Mouse (Mus musculus) limb, embryonic 11.5 days (tissue): ENCODE measurements at regions not wholly inside any gene's neighbourhood (a gene's known extent, or its start where the extent isn't known, plus 50 kb on each side); places are given as distances from the start of the nearest gene placed in this dataset.

Experiments
- ATAC-seq: fragments of 200-750 bp; cut with Nextera tagmentation; 2 replicates; pipeline ENCODE4 v1.8.0; 2017; ENCODE audit warnings: low read depth; ENCODE audit not compliant: insufficient number of reproducible peaks, low FRiP score, low TSS enrichment
- DNase-seq: peaks from one replicate; pipeline ENCODE4 v3.0.0-alpha.2; 2015; ENCODE audit warnings: low spot score
- H3K27ac ChIP-seq: fragments of 300-500 bp; sonication (generic); replicated peaks from 2 replicates; pipeline ENCODE4 v1.5.1; 2014; ENCODE audit warnings: low read depth, mild to moderate bottlenecking, low read length
- H3K27me3 ChIP-seq: fragments of 300-500 bp; sonication (generic); 2 replicates; pipeline ENCODE4 v1.6.1; 2014; ENCODE audit warnings: mild to moderate bottlenecking, low read length, mixed read lengths; ENCODE audit not compliant: control insufficient read depth, insufficient read depth
- H3K36me3 ChIP-seq: fragments of 300-500 bp; sonication (generic); 2 replicates; pipeline ENCODE4 v1.6.1; 2014; ENCODE audit warnings: mild to moderate bottlenecking, low read length, moderate library complexity, mixed read lengths; ENCODE audit not compliant: control insufficient read depth, insufficient read depth
- H3K4me1 ChIP-seq: fragments of 300-500 bp; sonication (generic); 2 replicates; pipeline ENCODE4 v1.6.1; 2014; ENCODE audit warnings: low read length, mixed read lengths; ENCODE audit not compliant: control insufficient read depth, insufficient read depth
- H3K4me2 ChIP-seq: fragments of 300-500 bp; sonication (generic); 2 replicates; pipeline ENCODE4 v1.6.1; 2014; ENCODE audit warnings: low read depth, mild to moderate bottlenecking, moderate library complexity; ENCODE audit not compliant: severe bottlenecking
- H3K4me3 ChIP-seq: fragments of 300-500 bp; sonication (generic); 2 replicates; pipeline ENCODE4 v1.5.1; 2014; ENCODE audit warnings: low read depth, low read length
- H3K9ac ChIP-seq: fragments of 300-500 bp; sonication (generic); 2 replicates; pipeline ENCODE4 v1.6.1; 2014; ENCODE audit warnings: mild to moderate bottlenecking, low read length
- H3K9me3 ChIP-seq: fragments of 300-500 bp; sonication (generic); 2 replicates; pipeline ENCODE4 v1.6.1; 2016; ENCODE audit warnings: low read length; ENCODE audit not compliant: control insufficient read depth
- WGBS: fragments of 180-500 bp; shearing (Covaris S2); extraction: QIAGEN DNeasy Blood & Tissue Kit; methylation state at CpG from one replicate; pipeline ENCODE4 v1.1.7; 2014; 5-methylcytosine and 5-hydroxymethylcytosine counted together

DNA sequence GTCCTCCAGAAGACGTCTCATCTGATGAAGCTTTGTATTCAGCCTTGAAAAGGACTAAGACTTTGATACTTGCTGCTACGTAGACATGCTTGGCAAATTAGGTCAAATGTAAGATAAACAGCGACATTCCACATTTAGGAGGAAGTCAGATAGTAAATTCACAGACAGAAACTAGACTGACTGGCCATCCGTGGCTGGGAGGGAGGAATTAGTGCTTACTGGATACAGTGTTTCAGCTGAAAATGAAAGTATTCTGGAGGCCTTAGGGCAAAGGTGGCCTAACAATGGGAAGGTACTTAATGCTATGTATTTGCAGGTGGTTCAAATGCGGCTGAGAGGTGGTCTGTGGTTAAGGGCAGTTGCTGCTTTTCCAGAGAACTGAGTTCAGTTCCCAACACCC lies 137.1 kb downstream of the Map3k7 start:
- Histone ChIP-seq H3K9me3 (no peaks in the 10 kb centered on the region), H3K9ac (no peak overlapping the region), H3K27me3 (no peaks in the 10 kb centered on the region), H3K4me1 (no peaks in the 10 kb centered on the region), H3K27ac (no peak overlapping the region), H3K4me3 (no peak overlapping the region), H3K4me2 (no peak overlapping the region), H3K36me3 (no peaks in the 10 kb centered on the region)
- no peak for ATAC-seq
- no peak for DNase-seq
- 74% methylated on average over 5 of the region's 5 CpGs for WGBS

DNA sequence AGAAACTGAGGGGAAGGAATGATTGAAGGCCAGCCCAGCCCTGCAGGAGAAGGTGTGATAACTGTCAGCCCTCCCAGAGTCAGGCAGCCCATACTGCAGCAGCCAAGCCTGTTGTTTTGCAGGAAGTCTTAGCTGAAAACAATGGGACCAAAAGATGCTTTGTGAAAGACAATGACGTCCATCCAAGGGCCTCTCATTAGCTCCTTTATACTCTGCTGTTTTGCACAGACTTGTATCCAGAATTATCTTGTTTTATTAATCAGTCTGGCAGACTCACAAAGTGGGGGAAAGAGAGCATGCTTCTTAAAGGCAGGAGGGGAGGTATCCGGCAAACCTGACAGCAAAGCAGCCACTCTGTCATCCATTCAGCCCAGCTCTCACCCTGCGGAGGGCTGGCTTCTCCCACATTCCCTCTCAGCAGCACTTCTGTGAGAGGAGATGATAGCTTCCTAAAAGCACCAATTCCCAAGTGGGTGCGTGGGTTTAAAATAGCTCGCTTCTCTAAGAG lies 131.9 kb upstream of the Bach2 start:
- no peak overlapping the region for H3K9ac ChIP-seq
- H3K4me2 ChIP-seq = no peak overlapping the region
- H3K4me1 ChIP-seq = no peaks in the 10 kb centered on the region
- H3K36me3 ChIP-seq = no peaks in the 10 kb centered on the region
- H3K9me3 ChIP-seq = no peaks in the 10 kb centered on the region
- WGBS = 18% methylated on average over 5 of the region's 5 CpGs
- ATAC-seq (no peak), DNase-seq (no peak)
- H3K27ac ChIP-seq = no peak overlapping the region
- H3K4me3 ChIP-seq = no peak overlapping the region
- no peaks in the 10 kb centered on the region for H3K27me3 ChIP-seq

DNA sequence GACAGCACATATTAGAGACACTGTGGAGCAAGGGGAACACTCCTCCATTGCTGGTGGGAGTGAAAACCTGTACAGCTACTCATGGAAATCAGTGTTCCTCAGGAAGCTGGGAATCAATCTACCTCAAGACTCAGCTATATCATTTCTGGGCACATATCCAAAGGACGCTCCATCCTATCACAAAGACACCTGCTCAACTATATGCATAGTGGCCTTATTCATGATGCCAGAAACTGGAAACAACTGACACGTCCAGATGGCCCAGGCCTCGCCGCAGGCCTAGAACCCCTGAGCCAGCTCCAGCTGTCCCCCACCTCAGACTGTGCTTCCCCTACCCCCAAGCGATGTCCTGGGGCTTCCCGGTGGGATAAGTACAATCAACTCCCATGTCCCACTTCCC lies 116.3 kb upstream of the Bach2 start:
- ATAC-seq (no peak), DNase-seq (no peak)
- WGBS = 94% methylated on average over 6 of the region's 6 CpGs
- H3K4me2 ChIP-seq = no peak overlapping the region
- no peak overlapping the region for H3K9ac ChIP-seq
- no peaks in the 10 kb centered on the region for H3K4me1 ChIP-seq
- H3K36me3 ChIP-seq = no peaks in the 10 kb centered on the region
- H3K27me3 ChIP-seq = no peaks in the 10 kb centered on the region
- H3K27ac ChIP-seq = no peak overlapping the region
- no peaks in the 10 kb centered on the region for H3K9me3 ChIP-seq
- no peak overlapping the region for H3K4me3 ChIP-seq

- H3K4me3 ChIP-seq = no peak overlapping the region
- no peak overlapping the region for H3K9ac ChIP-seq
- H3K27me3 ChIP-seq = no peaks in the 10 kb centered on the region
- no peak overlapping the region for H3K4me2 ChIP-seq
- no peaks in the 10 kb centered on the region for H3K4me1 ChIP-seq
- no peak overlapping the region for H3K27ac ChIP-seq
- ATAC-seq (no peak), DNase-seq (no peak)
- H3K36me3 ChIP-seq = no peaks in the 10 kb centered on the region
- H3K9me3 ChIP-seq = no peaks in the 10 kb centered on the region
- WGBS = 84% methylated on average over 8 of the region's 8 CpGs
Observed at GRCm38 (mm10) chr4:32126828-32127227, 111.8 kb upstream of the Bach2 start.

- Histone ChIP-seq H3K36me3 (no peaks in the 10 kb centered on the region), H3K4me2 (no peak overlapping the region), H3K4me1 (no peaks in the 10 kb centered on the region), H3K9ac (no peak overlapping the region), H3K4me3 (no peak overlapping the region), H3K27me3 (no peaks in the 10 kb centered on the region), H3K9me3 (no peaks in the 10 kb centered on the region), H3K27ac (no peak overlapping the region)
- WGBS = 56% methylated on average over 12 of the region's 12 CpGs
- ATAC-seq = no peak
- DNase-seq = no peak
Observed at GRCm38 (mm10) chr4:32130594-32130993, 108.0 kb upstream of the Bach2 start.

DNA sequence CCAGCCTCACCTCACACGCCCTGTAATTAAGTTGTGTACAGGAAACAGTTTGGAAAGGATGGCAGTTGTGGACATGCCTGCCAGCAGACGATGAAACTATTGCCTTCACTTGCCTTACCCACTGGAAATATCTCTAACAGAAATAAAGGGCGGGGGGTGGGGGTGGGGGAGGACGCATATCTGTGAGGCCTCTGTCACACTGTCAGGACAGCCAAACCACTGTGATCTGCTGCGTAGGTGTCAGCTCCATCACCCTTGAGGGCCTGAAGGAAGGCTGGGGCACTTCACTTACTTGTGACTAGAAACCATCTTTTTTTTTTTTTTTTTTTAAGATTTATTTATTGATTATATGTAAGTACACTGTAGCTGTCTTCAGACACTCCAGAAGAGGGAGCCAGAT lies 106.8 kb upstream of the Bach2 start:
- Histone ChIP-seq H3K9me3 (no peaks in the 10 kb centered on the region), H3K4me1 (no peaks in the 10 kb centered on the region), H3K27ac (no peak overlapping the region), H3K27me3 (no peaks in the 10 kb centered on the region), H3K36me3 (no peaks in the 10 kb centered on the region), H3K4me3 (no peak overlapping the region), H3K4me2 (no peak overlapping the region), H3K9ac (no peak overlapping the region)
- no peak for ATAC-seq
- 72% methylated on average over 5 of the region's 5 CpGs for WGBS
- DNase-seq = no peak

- Histone ChIP-seq H3K9ac (no peak overlapping the region), H3K9me3 (no peaks in the 10 kb centered on the region), H3K4me2 (no peak overlapping the region), H3K4me3 (no peak overlapping the region), H3K4me1 (0 out of 2 replicates have a peak, but pooled peaks cover 3% of the 10 kb centered on the region), H3K36me3 (no peaks in the 10 kb centered on the region), H3K27ac (no peak overlapping the region), H3K27me3 (no peaks in the 10 kb centered on the region)
- ATAC-seq = no peak
- no peak for DNase-seq
- 70% methylated on average over 8 of the region's 10 CpGs for WGBS
Observed at GRCm38 (mm10) chr4:32136151-32136550, 102.5 kb upstream of the Bach2 start.

DNA sequence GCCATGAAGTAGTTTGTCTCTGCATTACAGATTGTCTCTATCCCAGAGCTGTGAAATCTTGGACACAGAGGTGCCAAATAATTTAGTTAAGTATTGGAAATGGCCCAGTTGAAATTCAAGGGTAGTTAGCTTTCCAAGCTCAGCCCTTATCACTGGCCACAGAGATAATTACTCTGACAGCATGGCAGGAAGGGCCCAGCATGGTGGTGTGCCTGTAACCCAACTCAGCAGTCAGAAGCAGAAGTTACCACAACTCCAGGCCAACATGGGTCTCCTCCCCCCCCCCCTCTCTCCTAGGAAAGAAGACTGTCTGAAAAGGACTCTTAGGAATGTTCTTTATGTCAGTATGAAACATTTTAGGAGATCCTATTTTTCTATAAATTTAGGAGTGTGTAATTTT lies 101.4 kb upstream of the Bach2 start:
- ATAC-seq (no peak), DNase-seq (no peak)
- H3K36me3 ChIP-seq = no peaks in the 10 kb centered on the region
- no peak overlapping the region for H3K4me3 ChIP-seq
- H3K4me1 ChIP-seq = 0 out of 2 replicates have a peak, but pooled peaks cover 3% of the 10 kb centered on the region
- H3K4me2 ChIP-seq = no peak overlapping the region
- no peaks in the 10 kb centered on the region for H3K9me3 ChIP-seq
- H3K27ac ChIP-seq = no peak overlapping the region
- no peak overlapping the region for H3K9ac ChIP-seq
- H3K27me3 ChIP-seq = no peaks in the 10 kb centered on the region

DNA sequence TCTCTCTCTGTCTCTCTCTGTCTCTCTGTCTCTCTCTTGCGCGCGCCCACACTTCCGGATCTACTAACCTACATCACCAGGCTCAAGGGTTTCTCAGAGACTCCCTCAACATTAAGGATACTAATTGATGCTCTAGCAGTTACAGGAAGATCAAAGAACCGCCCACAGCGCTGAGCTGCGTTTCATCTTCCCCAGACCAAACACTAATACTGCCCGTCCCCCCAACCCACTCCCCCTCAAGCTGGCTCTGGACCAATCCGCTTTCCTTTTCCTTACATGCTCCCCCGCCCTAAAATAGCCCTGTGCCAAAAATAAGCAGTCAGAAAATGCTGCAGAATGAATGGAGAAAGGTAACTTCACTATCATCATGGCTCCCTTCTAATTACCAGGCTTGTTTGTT lies 100.6 kb upstream of the Bach2 start:
- DNase-seq (no peak), ATAC-seq (no peak)
- Histone ChIP-seq H3K27ac (no peak overlapping the region), H3K9me3 (no peaks in the 10 kb centered on the region), H3K4me2 (no peak overlapping the region), H3K27me3 (no peaks in the 10 kb centered on the region), H3K4me3 (no peak overlapping the region), H3K4me1 (0 out of 2 replicates have a peak, but pooled peaks cover 3% of the 10 kb centered on the region), H3K36me3 (no peaks in the 10 kb centered on the region), H3K9ac (no peak overlapping the region)
- WGBS = 40% methylated on average over 10 of the region's 10 CpGs
